Mouse (Mus musculus): ENCODE data around the gene Ssxb1. TPM values are rescaled to one million over a fixed set of nuclear protein-coding genes. Genes with fewer than 3 reads are reported as not detected.
"Not testable (repeated sequence)": the region's sequence is repeated elsewhere in the genome, so short reads cannot be mapped to it uniquely, and the experiment has no call there.

Gene Ssxb1
- not detected in 2 replicates for polyA plus RNA-seq (2012; rRNA removed)

DNA sequence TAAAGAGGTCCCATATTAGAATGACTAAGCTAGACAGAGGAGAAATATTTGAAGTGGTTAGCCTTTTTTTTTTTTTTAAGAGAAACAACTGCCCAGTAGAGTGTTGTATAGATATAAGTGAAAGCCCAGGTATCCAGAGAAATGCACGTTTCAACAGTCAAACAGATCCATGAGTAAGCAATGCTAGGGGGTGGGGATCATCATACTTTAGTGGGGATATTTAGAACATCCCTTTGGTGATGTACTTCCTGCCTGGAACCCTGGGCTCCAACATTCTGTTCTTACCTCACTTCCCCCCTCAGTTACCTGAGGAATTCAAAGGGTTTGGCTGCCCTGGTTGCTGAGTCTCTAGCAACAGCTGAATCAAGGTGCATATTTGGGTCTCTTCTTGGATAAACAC is at the start of gene Ssxb1:
Ssxb1 (plus strand) TSS at position 301 of the 400 bp plus-strand sequence.
- DNase-seq (ENCODE audit: low read depth): not testable (repeated sequence)

DNA sequence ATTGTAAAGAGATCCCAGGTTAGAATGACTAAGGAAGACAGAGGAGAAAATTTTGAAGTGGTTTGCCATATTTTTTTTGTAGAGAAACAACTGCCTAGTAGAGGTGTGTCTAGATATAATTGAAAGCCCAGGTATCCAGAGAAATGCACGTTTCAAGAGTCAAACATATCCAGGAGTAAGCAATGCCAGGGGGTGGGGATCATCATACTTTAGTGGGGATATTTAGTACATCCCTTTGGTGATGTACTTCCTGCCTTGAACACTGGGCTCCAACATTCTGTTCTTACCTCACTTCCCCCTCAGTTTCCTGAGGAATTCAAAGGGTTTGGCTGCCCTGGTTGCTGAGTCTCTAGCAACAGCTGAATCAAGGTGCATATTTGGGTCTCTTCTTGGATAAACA is 46.4 kb upstream of the Ssxb1 start, which contains the start of gene Ssxb9:
Ssxb9 (plus strand) TSS at position 301 of the 400 bp plus-strand sequence.
- not testable (repeated sequence) for DNase-seq (ENCODE audit: low read depth)

DNA sequence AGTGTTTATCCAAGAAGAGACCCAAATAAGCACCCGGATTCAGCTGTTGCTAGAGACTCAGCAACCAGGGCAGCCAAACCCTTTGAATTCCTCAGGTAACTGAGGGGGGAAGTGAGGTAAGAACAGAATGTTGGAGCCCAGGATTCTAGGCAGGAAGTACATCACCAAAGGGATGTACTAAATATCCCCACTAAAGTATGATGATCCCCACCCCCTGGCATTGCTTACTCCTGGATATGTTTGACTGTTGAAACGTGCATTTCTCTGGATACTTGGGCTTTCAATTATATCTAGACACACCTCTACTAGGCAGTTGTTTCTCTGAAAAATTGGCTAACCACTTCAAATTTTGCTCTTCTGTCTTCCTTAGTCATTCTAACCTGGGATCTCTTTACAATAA is 48.5 kb downstream of the Ssxb1 start, which contains the start of gene Ssxb2:
Ssxb2 (minus strand) TSS at position 101 of the 400 bp plus-strand sequence.
- DNase-seq (ENCODE audit: low read depth): not testable (repeated sequence)

Other genes starting within 250 kb of the Ssxb1 start
- gene Tbc1d25, start 237.1 kb upstream of the Ssxb1 start, polyA plus RNA-seq (2012; rRNA removed): 12.0 TPM in 2 replicates
- gene Ebp, start 219.8 kb upstream of the Ssxb1 start, polyA plus RNA-seq (2012; rRNA removed): 68.5 and 99.7 TPM in 2 replicates
- 32.0 and 33.2 TPM in 2 replicates for gene Porcn, start 206.8 kb upstream of the Ssxb1 start, polyA plus RNA-seq (2012; rRNA removed)
- 42.3 and 43.6 TPM in 2 replicates for gene Ftsj1, start 160.9 kb upstream of the Ssxb1 start, polyA plus RNA-seq (2012; rRNA removed)
- 2,149 and 4,709 TPM in 2 replicates for gene Slc38a5, start 142.2 kb upstream of the Ssxb1 start, polyA plus RNA-seq (2012; rRNA removed)
- not detected in 2 replicates for gene Ssxb10, start 85.9 kb upstream of the Ssxb1 start, polyA plus RNA-seq (2012; rRNA removed)
- gene Ssxb9, start 46.3 kb upstream of the Ssxb1 start, polyA plus RNA-seq (2012; rRNA removed): not detected in 2 replicates
- not detected in 2 replicates for gene Ssxb2, start 48.4 kb downstream of the Ssxb1 start, polyA plus RNA-seq (2012; rRNA removed)
- gene Gm14459, start 111.6 kb downstream of the Ssxb1 start, polyA plus RNA-seq (2012; rRNA removed): not detected in 2 replicates
- not detected in 2 replicates for gene Ssxb6, start 134.9 kb downstream of the Ssxb1 start, polyA plus RNA-seq (2012; rRNA removed)
- gene Ssxb3, start 178.5 kb downstream of the Ssxb1 start, polyA plus RNA-seq (2012; rRNA removed): not detected in 2 replicates